Mouse (Mus musculus) heart, postnatal 25 days (tissue): ENCODE data around the gene Snip1. TPM values are rescaled to one million over a fixed set of nuclear protein-coding genes. Genes with fewer than 3 reads are reported as not detected.

ENCODE experiments used
- DNase-seq: peaks from one replicate; pipeline ENCODE4 v3.0.0; 2022; ENCODE audit warnings: low spot score
- intact Hi-C: fragments of 180-260 bp; cut with DNase I; formaldehyde crosslinking; loops from one replicate; pipeline ENCODE4 v1.15.1; 2025
- total RNA-seq, 2 experiments: library from RNA; stranded (reverse); gene quantifications; 2 replicates each; pipeline ENCODE4 v1.2.3; 2021

Snip1 gene
- 1 to 10 TPM; 7.6 to 8.8 TPM for total RNA-seq

GRCm38 (mm10) chr4:125066490-125067370 is at the start of gene Snip1:
Gene Snip1 (plus strand): TSS chr4:125066672.
- intact Hi-C loops: loop anchor here (1.0 to 10.0 kb wide), 4 partner anchors 18 to 352 kb away; partner anchors contain the start of genes 1110065P20Rik, Sf3a3 and Yrdc
- DNase-seq: peak; percentile 87

GRCm38 (mm10) chr4:125017431-125017830 is 49.0 kb upstream of the Snip1 start:
- intact Hi-C loops: no loop called here
- DNase-seq: no peak

- intact Hi-C loops: no loop called here
- DNase-seq: no peak
These were observed 45.5 kb upstream of the Snip1 start for GRCm38 (mm10) chr4:125020780-125021538.

GRCm38 (mm10) chr4:125029891-125030614 is 36.4 kb upstream of the Snip1 start:
- intact Hi-C loops: loop anchor here (5.0 kb wide), 1 partner anchor 37 kb away; the partner anchor contains the start of genes Dnali1 and Snip1
- DNase-seq: peak; percentile 87

- intact Hi-C loops: loop anchor here (5.0 kb wide), 1 partner anchor 33 kb away; the partner anchor contains the start of genes Dnali1 and Snip1
These were observed 32.1 kb upstream of the Snip1 start for GRCm38 (mm10) chr4:125034341-125034740.

GRCm38 (mm10) chr4:125044454-125044853 is 22.0 kb upstream of the Snip1 start:
- intact Hi-C loops: no loop called here
- no peak for DNase-seq

More at GRCm38 (mm10) chr4:125034341-125034740, 32.1 kb upstream of the Snip1 start:
- DNase-seq: no peak

- no peak for DNase-seq
- intact Hi-C loops: no loop called here
These were observed 11.1 kb upstream of the Snip1 start for GRCm38 (mm10) chr4:125055385-125055784.

- intact Hi-C loops: no loop called here
- no peak for DNase-seq
These were observed 10.0 kb upstream of the Snip1 start for GRCm38 (mm10) chr4:125056476-125056875.

- DNase-seq: no peak
- intact Hi-C loops: no loop called here
These were observed 9.2 kb upstream of the Snip1 start for GRCm38 (mm10) chr4:125057273-125057672.

- DNase-seq: no peak
- intact Hi-C loops: no loop called here
These were observed 8.4 kb upstream of the Snip1 start for GRCm38 (mm10) chr4:125058033-125058432.

GRCm38 (mm10) chr4:125059025-125059424 is 7.4 kb upstream of the Snip1 start:
- no peak for DNase-seq

GRCm38 (mm10) chr4:125063829-125064228 is 2.6 kb upstream of the Snip1 start:
- intact Hi-C loops: loop anchor here (10.0 kb wide), 2 partner anchors 209 to 349 kb away; partner anchors contain the start of genes 1110065P20Rik, Sf3a3 and Yrdc

More at GRCm38 (mm10) chr4:125059025-125059424, 7.4 kb upstream of the Snip1 start:
- intact Hi-C loops: loop anchor here (1.0 kb wide), 1 partner anchor 116 kb away; no protein-coding TSS in a partner anchor

GRCm38 (mm10) chr4:125065517-125066307 is 760 bp upstream of the Snip1 start, which contains the start of gene Dnali1:
Gene Dnali1 (minus strand): TSS chr4:125065703.
- intact Hi-C loops: loop anchor here (5.0 to 10.0 kb wide), 3 partner anchors 33 to 351 kb away; partner anchors contain the start of genes 1110065P20Rik, Sf3a3 and Yrdc
- peak; percentile 29 for DNase-seq

More at GRCm38 (mm10) chr4:125063829-125064228, 2.6 kb upstream of the Snip1 start:
- DNase-seq: no peak

- intact Hi-C loops: no loop called here
- no peak for DNase-seq
These were observed 11.2 kb downstream of the Snip1 start for GRCm38 (mm10) chr4:125077700-125078099.

- intact Hi-C loops: no loop called here
- no peak for DNase-seq
These were observed 12.2 kb downstream of the Snip1 start for GRCm38 (mm10) chr4:125078698-125079097.

GRCm38 (mm10) chr4:125084403-125085345 is 18.2 kb downstream of the Snip1 start, which contains the start of gene Meaf6:
Gene Meaf6 (plus strand): TSS chr4:125085134.
- intact Hi-C loops: loop anchor here (1.0 kb wide), 1 partner anchor 17 kb away; no protein-coding TSS in a partner anchor
- peak; percentile 82 for DNase-seq

- intact Hi-C loops: no loop called here
- DNase-seq: no peak
These were observed 18.9 kb downstream of the Snip1 start for GRCm38 (mm10) chr4:125085346-125085841.
